Mouse (Mus musculus): Measurements from ENCODE around the gene Arhgap45. TPM values are rescaled to one million over a fixed set of nuclear protein-coding genes. Genes with fewer than 3 reads are reported as not detected.

Arhgap45 gene
- polyA plus RNA-seq, 1 experiment, result 1.6 TPM

GRCm38 (mm10) chr10:79987771-79988505, 28.5 kb upstream of the Arhgap45 start:
- peaks cover 24% of the 10 kb centered on the region for H3K36me3 ChIP-seq (ENCODE audit: control insufficient read depth, insufficient read depth)
- peak overlapping the region; percentile 94 for H3K4me3 ChIP-seq (ENCODE audit: insufficient read depth, poor library complexity, severe bottlenecking)
- peaks cover 59% of the 10 kb centered on the region for H3K79me2 ChIP-seq (ENCODE audit: control insufficient read depth, insufficient read depth)
- H3ac ChIP-seq (ENCODE audit: control insufficient read depth, insufficient read length, low read depth), result peak overlapping the region; percentile 70
- TF ChIP-seq USF1 (IDR thresholded peaks at IDR 0.05; ENCODE audit: low read depth) (no peak), CTCF (IDR thresholded peaks at IDR 0.05; ENCODE audit: control insufficient read depth, insufficient read depth, insufficient read length) (no peak), MYOD1 (IDR thresholded peaks at IDR 0.05; ENCODE audit: control insufficient read depth, insufficient read length, low read depth) (no peak), MAX (IDR thresholded peaks at IDR 0.05) (no peak)
- H3K27me3 ChIP-seq (ENCODE audit: control insufficient read depth, insufficient read depth, insufficient read length), result no peaks in the 10 kb centered on the region
- H3K79me3 ChIP-seq (ENCODE audit: low read depth), result peaks cover 42% of the 10 kb centered on the region

- Histone ChIP-seq H3K79me2 (ENCODE audit: control insufficient read depth, insufficient read depth) (peaks cover 59% of the 10 kb centered on the region), H3K79me3 (ENCODE audit: low read depth) (peaks cover 36% of the 10 kb centered on the region), H3K4me3 (ENCODE audit: insufficient read depth, poor library complexity, severe bottlenecking) (peak within 1 kb of the TSS; percentile 94), H3K36me3 (ENCODE audit: control insufficient read depth, insufficient read depth) (peaks cover 31% of the 10 kb centered on the region), H3ac (ENCODE audit: control insufficient read depth, insufficient read length, low read depth) (peak within 1 kb of the TSS; percentile 76), H3K27me3 (ENCODE audit: control insufficient read depth, insufficient read depth, insufficient read length) (no peaks in the 10 kb centered on the region)
- no peak for TF ChIP-seq MAX (IDR thresholded peaks at IDR 0.05)
Measured at GRCm38 (mm10) chr10:79988506-79989271, 27.8 kb upstream of the Arhgap45 start, which contains the start of gene Cnn2. Cnn2 (plus strand) TSS chr10:79988584.

GRCm38 (mm10) chr10:79989272-79989786, 27.1 kb upstream of the Arhgap45 start:
- H3K79me3 ChIP-seq (ENCODE audit: low read depth), result peaks cover 34% of the 10 kb centered on the region
- peak overlapping the region; percentile 94 for H3K4me3 ChIP-seq (ENCODE audit: insufficient read depth, poor library complexity, severe bottlenecking)
- H3ac ChIP-seq (ENCODE audit: control insufficient read depth, insufficient read length, low read depth), result peak overlapping the region; percentile 76
- H3K27me3 ChIP-seq (ENCODE audit: control insufficient read depth, insufficient read depth, insufficient read length), result no peaks in the 10 kb centered on the region
- peaks cover 38% of the 10 kb centered on the region for H3K36me3 ChIP-seq (ENCODE audit: control insufficient read depth, insufficient read depth)
- TF ChIP-seq MAX (IDR thresholded peaks at IDR 0.05), result no peak
- TF ChIP-seq CEBPB (IDR thresholded peaks at IDR 0.05; ENCODE audit: low read depth), result no peak
- no peak for TF ChIP-seq FOSL1 (IDR thresholded peaks at IDR 0.05; ENCODE audit: insufficient read depth, low read length, poor library complexity, severe bottlenecking)
- no peak for TF ChIP-seq USF1 (IDR thresholded peaks at IDR 0.05; ENCODE audit: low read depth)
- no peak for TF ChIP-seq MYOG (IDR thresholded peaks at IDR 0.05; ENCODE audit: control insufficient read depth, extremely low read depth, insufficient read length)
- no peak for TF ChIP-seq CTCF (IDR thresholded peaks at IDR 0.05; ENCODE audit: control insufficient read depth, insufficient read depth, insufficient read length)
- TF ChIP-seq MYOD1 (IDR thresholded peaks at IDR 0.05; ENCODE audit: control insufficient read depth, insufficient read length, low read depth), result no peak
- H3K79me2 ChIP-seq (ENCODE audit: control insufficient read depth, insufficient read depth), result peaks cover 56% of the 10 kb centered on the region

GRCm38 (mm10) chr10:79989870-79990269, 26.6 kb upstream of the Arhgap45 start:
- TF ChIP-seq USF1 (IDR thresholded peaks at IDR 0.05; ENCODE audit: low read depth) (no peak), MYOD1 (IDR thresholded peaks at IDR 0.05; ENCODE audit: control insufficient read depth, insufficient read length, low read depth) (peak; percentile 43), CEBPB (IDR thresholded peaks at IDR 0.05; ENCODE audit: low read depth) (no peak), MYOG (IDR thresholded peaks at IDR 0.05; ENCODE audit: control insufficient read depth, extremely low read depth, insufficient read length) (no peak), MAX (IDR thresholded peaks at IDR 0.05) (peak; percentile 77), CTCF (IDR thresholded peaks at IDR 0.05; ENCODE audit: control insufficient read depth, insufficient read depth, insufficient read length) (no peak), FOSL1 (IDR thresholded peaks at IDR 0.05; ENCODE audit: insufficient read depth, low read length, poor library complexity, severe bottlenecking) (no peak)
- H3K4me3 ChIP-seq (ENCODE audit: insufficient read depth, poor library complexity, severe bottlenecking), result peak overlapping the region; percentile 94
- H3ac ChIP-seq (ENCODE audit: control insufficient read depth, insufficient read length, low read depth), result peak overlapping the region; percentile 76
- no peaks in the 10 kb centered on the region for H3K27me3 ChIP-seq (ENCODE audit: control insufficient read depth, insufficient read depth, insufficient read length)
- H3K36me3 ChIP-seq (ENCODE audit: control insufficient read depth, insufficient read depth), result peaks cover 43% of the 10 kb centered on the region
- H3K79me3 ChIP-seq (ENCODE audit: low read depth), result peaks cover 34% of the 10 kb centered on the region
- peaks cover 56% of the 10 kb centered on the region for H3K79me2 ChIP-seq (ENCODE audit: control insufficient read depth, insufficient read depth)

- no peak for TF ChIP-seq USF1 (IDR thresholded peaks at IDR 0.05; ENCODE audit: low read depth)
- TF ChIP-seq CEBPB (IDR thresholded peaks at IDR 0.05; ENCODE audit: low read depth), result no peak
- no peak for TF ChIP-seq FOSL1 (IDR thresholded peaks at IDR 0.05; ENCODE audit: insufficient read depth, low read length, poor library complexity, severe bottlenecking)
- TF ChIP-seq MAX (IDR thresholded peaks at IDR 0.05), result no peak
- no peak for TF ChIP-seq MYOG (IDR thresholded peaks at IDR 0.05; ENCODE audit: control insufficient read depth, extremely low read depth, insufficient read length)
- TF ChIP-seq MYOD1 (IDR thresholded peaks at IDR 0.05; ENCODE audit: control insufficient read depth, insufficient read length, low read depth), result no peak
- no peak for TF ChIP-seq CTCF (IDR thresholded peaks at IDR 0.05; ENCODE audit: control insufficient read depth, insufficient read depth, insufficient read length)
- H3K4me3 ChIP-seq (ENCODE audit: insufficient read depth, poor library complexity, severe bottlenecking), result no peak overlapping the region
- H3K27me3 ChIP-seq (ENCODE audit: control insufficient read depth, insufficient read depth, insufficient read length), result no peaks in the 10 kb centered on the region
- H3K79me2 ChIP-seq (ENCODE audit: control insufficient read depth, insufficient read depth), result peaks cover 56% of the 10 kb centered on the region
- H3K36me3 ChIP-seq (ENCODE audit: control insufficient read depth, insufficient read depth), result peaks cover 54% of the 10 kb centered on the region
- peaks cover 34% of the 10 kb centered on the region for H3K79me3 ChIP-seq (ENCODE audit: low read depth)
- no peak overlapping the region for H3ac ChIP-seq (ENCODE audit: control insufficient read depth, insufficient read length, low read depth)
Measured at GRCm38 (mm10) chr10:79991099-79991498, 25.4 kb upstream of the Arhgap45 start.

All from C2C12 (cell line).